Mouse (Mus musculus): ENCODE measurements at regions not wholly inside any gene's neighbourhood (a gene's known extent, or its start where the extent isn't known, plus 50 kb on each side); places are given as distances from the start of the nearest gene placed in this dataset.
"Not testable (repeated sequence)": the region's sequence is repeated elsewhere in the genome, so short reads cannot be mapped to it uniquely, and the experiment has no call there.

DNA sequence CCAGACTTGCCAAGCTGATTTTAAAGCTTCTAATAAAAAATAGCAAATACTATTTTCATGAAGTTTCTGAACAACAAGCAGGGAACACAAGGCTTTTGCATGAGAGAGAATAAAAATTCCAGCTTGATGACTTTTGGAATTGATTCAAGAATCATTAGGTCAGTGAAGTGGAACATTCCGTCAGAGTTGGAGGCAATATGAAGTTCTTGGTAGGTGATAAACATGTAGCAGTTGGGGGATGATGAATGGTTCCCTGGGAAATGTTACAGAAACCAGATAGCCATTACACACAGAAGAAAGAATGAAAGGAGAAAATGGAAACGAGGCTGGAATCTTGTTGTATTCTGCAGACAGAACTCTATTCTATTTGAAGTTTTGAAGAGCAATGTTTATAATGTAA lies 221.8 kb downstream of the Antxr2 start:
- H3K27me3 ChIP-seq (ENCODE audit: control insufficient read depth, insufficient read depth, low read length), result no peaks in the 10 kb centered on the region
- DNase-seq (ENCODE audit: low read depth in 3 of 3, low spot score in 3 of 3), result no peak
- no peaks in the 10 kb centered on the region for H3K4me1 ChIP-seq (replicated peaks; ENCODE audit: control insufficient read depth in 2 of 2, insufficient read depth in 2 of 2, low read length in 1 of 2)
- H3K9ac ChIP-seq (replicated peaks), result no peak overlapping the region
- H3K27ac ChIP-seq, result no peak overlapping the region
- TF ChIP-seq EP300 (IDR thresholded peaks at IDR 0.05; ENCODE audit: low read depth) (no peak), CTCF (IDR thresholded peaks at IDR 0.05; ENCODE audit: low read depth) (no peak)
- H3K4me3 ChIP-seq (ENCODE audit: insufficient read depth in 1 of 2, low read depth in 2 of 2, low read length in 2 of 2), result no peak overlapping the region
- no peak overlapping the region for H3K4me2 ChIP-seq (ENCODE audit: low read depth)
- H3K9me3 ChIP-seq (ENCODE audit: control insufficient read depth, low read length), result no peaks in the 10 kb centered on the region
- no peaks in the 10 kb centered on the region for H3K36me3 ChIP-seq (replicated peaks; ENCODE audit: control insufficient read depth, insufficient read depth, low read depth)
- 49% methylated on average over 2 of the region's 2 CpGs for WGBS (ENCODE audit: insufficient replicate concordance)
- ATAC-seq (ENCODE audit: insufficient read depth), result no peak

DNA sequence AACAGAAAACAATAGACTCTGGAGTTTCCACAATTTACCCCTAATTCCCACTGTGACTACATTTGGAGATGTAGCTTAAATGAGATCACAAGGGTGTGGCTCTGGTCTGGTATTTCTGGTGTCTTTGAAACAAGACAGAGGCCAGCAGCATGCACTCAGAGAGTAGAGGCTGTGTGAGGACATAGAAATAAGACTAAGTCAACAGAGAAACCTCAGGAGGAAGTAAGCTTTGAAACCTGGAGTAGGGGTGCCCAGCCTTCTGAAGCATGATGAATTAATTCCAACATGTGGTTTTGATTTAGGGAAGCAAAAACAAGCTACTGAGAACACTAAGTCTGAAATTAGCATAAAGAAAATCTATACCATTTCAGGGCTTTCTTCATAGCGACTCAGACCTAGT lies 223.7 kb downstream of the Antxr2 start:
- H3K27me3 ChIP-seq (ENCODE audit: control insufficient read depth, insufficient read depth, low read length), result no peaks in the 10 kb centered on the region
- H3K4me2 ChIP-seq (ENCODE audit: low read depth), result no peak overlapping the region
- no peak for DNase-seq (ENCODE audit: low read depth in 3 of 3, low spot score in 3 of 3)
- H3K4me3 ChIP-seq (ENCODE audit: insufficient read depth in 1 of 2, low read depth in 2 of 2, low read length in 2 of 2), result no peak overlapping the region
- 54% methylated on average over 1 of the region's 1 CpGs for WGBS (ENCODE audit: insufficient replicate concordance)
- no peaks in the 10 kb centered on the region for H3K36me3 ChIP-seq (replicated peaks; ENCODE audit: control insufficient read depth, insufficient read depth, low read depth)
- H3K9ac ChIP-seq (replicated peaks), result no peak overlapping the region
- TF ChIP-seq EP300 (IDR thresholded peaks at IDR 0.05; ENCODE audit: low read depth), result no peak
- no peaks in the 10 kb centered on the region for H3K4me1 ChIP-seq (replicated peaks; ENCODE audit: control insufficient read depth in 2 of 2, insufficient read depth in 2 of 2, low read length in 1 of 2)
- ATAC-seq (ENCODE audit: insufficient read depth), result no peak
- H3K27ac ChIP-seq, result no peak overlapping the region
- no peaks in the 10 kb centered on the region for H3K9me3 ChIP-seq (ENCODE audit: control insufficient read depth, low read length)

DNA sequence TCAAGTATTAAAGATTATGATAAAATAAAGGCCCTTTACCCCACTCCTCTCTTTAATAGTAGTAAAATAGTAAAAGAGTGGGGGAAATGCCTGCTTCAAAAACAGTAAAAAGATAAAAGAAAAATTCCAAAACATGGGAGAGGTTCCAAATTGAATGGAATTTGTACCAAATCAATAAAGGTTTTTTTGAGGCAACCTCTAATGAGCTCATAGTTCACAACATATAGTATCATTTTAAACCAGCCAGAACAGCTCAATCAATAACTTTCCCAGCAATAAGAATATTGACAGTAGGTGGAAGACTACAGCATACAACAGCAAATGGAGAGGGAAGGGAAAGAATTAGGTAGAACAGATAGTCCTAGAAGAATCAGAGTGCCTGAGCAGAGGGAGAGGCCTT lies 224.1 kb downstream of the Antxr2 start:
- ATAC-seq (ENCODE audit: insufficient read depth) (no peak), DNase-seq (ENCODE audit: low read depth in 3 of 3, low spot score in 3 of 3) (no peak)
- H3K27me3 ChIP-seq (ENCODE audit: control insufficient read depth, insufficient read depth, low read length), result no peaks in the 10 kb centered on the region
- no peak overlapping the region for H3K9ac ChIP-seq (replicated peaks)
- no peaks in the 10 kb centered on the region for H3K9me3 ChIP-seq (ENCODE audit: control insufficient read depth, low read length)
- H3K27ac ChIP-seq, result no peak overlapping the region
- no peaks in the 10 kb centered on the region for H3K4me1 ChIP-seq (replicated peaks; ENCODE audit: control insufficient read depth in 2 of 2, insufficient read depth in 2 of 2, low read length in 1 of 2)
- H3K36me3 ChIP-seq (replicated peaks; ENCODE audit: control insufficient read depth, insufficient read depth, low read depth), result no peaks in the 10 kb centered on the region
- no peak overlapping the region for H3K4me3 ChIP-seq (ENCODE audit: insufficient read depth in 1 of 2, low read depth in 2 of 2, low read length in 2 of 2)
- no peak overlapping the region for H3K4me2 ChIP-seq (ENCODE audit: low read depth)
- TF ChIP-seq CTCF (IDR thresholded peaks at IDR 0.05; ENCODE audit: low read depth) (no peak), EP300 (IDR thresholded peaks at IDR 0.05; ENCODE audit: low read depth) (no peak)

GRCm38 (mm10) chr5:97800017-97800416 lies 230.8 kb downstream of the Antxr2 start:
- no peaks in the 10 kb centered on the region for H3K27me3 ChIP-seq (ENCODE audit: control insufficient read depth, insufficient read depth, low read length)
- no peak overlapping the region for H3K4me3 ChIP-seq (ENCODE audit: insufficient read depth in 1 of 2, low read depth in 2 of 2, low read length in 2 of 2)
- no peak overlapping the region for H3K9ac ChIP-seq (replicated peaks)
- no peak for ATAC-seq (ENCODE audit: insufficient read depth)
- DNase-seq (ENCODE audit: low read depth in 3 of 3, low spot score in 3 of 3), result no peak
- H3K36me3 ChIP-seq (replicated peaks; ENCODE audit: control insufficient read depth, insufficient read depth, low read depth), result no peaks in the 10 kb centered on the region
- 29% methylated on average over 3 of the region's 3 CpGs for WGBS (ENCODE audit: insufficient replicate concordance)
- H3K4me1 ChIP-seq (replicated peaks; ENCODE audit: control insufficient read depth in 2 of 2, insufficient read depth in 2 of 2, low read length in 1 of 2), result no peaks in the 10 kb centered on the region
- no peak overlapping the region for H3K27ac ChIP-seq
- no peak overlapping the region for H3K4me2 ChIP-seq (ENCODE audit: low read depth)
- no peak for TF ChIP-seq EP300 (IDR thresholded peaks at IDR 0.05; ENCODE audit: low read depth)
- TF ChIP-seq CTCF (IDR thresholded peaks at IDR 0.05; ENCODE audit: low read depth), result no peak
- no peaks in the 10 kb centered on the region for H3K9me3 ChIP-seq (ENCODE audit: control insufficient read depth, low read length)

DNA sequence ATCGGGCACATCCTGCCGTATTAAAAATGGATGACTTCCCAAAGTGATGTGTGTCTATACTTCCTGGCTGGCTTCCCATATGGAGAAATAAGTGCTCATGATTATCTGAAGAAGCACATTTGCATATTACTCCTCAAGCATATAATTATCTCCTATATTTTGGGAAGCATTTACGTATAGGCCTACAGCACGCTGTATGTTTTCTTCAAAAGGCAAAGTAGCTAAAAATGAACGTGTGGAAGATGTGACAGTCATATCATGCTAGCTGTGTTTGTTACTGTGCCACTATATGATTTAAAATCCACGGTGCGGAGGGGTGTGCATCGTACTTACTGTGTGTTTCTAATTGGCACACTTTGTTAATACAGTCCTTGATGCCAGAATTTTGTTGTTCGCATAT lies 242.7 kb downstream of the Antxr2 start:
- H3K4me1 ChIP-seq (replicated peaks; ENCODE audit: control insufficient read depth in 2 of 2, insufficient read depth in 2 of 2, low read length in 1 of 2), result no peaks in the 10 kb centered on the region
- TF ChIP-seq EP300 (IDR thresholded peaks at IDR 0.05; ENCODE audit: low read depth) (no peak), CTCF (IDR thresholded peaks at IDR 0.05; ENCODE audit: low read depth) (no peak)
- no peak for ATAC-seq (ENCODE audit: insufficient read depth)
- no peak overlapping the region for H3K4me3 ChIP-seq (ENCODE audit: insufficient read depth in 1 of 2, low read depth in 2 of 2, low read length in 2 of 2)
- H3K36me3 ChIP-seq (replicated peaks; ENCODE audit: control insufficient read depth, insufficient read depth, low read depth), result no peaks in the 10 kb centered on the region
- no peak overlapping the region for H3K27ac ChIP-seq
- 71% methylated on average over 9 of the region's 9 CpGs for whole genome bisulfite sequencing (ENCODE audit: insufficient replicate concordance)
- no peaks in the 10 kb centered on the region for H3K27me3 ChIP-seq (ENCODE audit: control insufficient read depth, insufficient read depth, low read length)
- H3K9me3 ChIP-seq (ENCODE audit: control insufficient read depth, low read length), result no peaks in the 10 kb centered on the region
- H3K4me2 ChIP-seq (ENCODE audit: low read depth), result no peak overlapping the region
- H3K9ac ChIP-seq (replicated peaks), result no peak overlapping the region
- DNase-seq (ENCODE audit: low read depth in 3 of 3, low spot score in 3 of 3), result no peak

DNA sequence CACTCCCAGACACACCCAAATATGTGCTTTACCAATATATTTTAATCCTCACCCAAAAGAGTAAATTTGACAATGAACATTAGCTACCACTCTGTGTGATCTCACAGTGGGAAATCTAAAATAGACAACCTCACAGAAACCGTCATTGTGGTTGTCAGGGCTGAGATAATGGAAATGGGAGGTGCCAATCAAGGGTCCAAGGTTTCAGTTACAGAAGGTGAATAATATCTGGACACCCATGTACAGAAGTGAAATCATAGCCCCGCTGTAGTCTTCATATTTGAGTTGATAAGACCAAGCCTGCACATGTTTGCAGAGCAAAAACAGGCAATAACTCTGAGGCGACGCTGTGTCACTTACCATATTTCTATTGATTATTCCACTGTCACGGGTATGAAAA lies 243.8 kb downstream of the Antxr2 start:
- no peak overlapping the region for H3K4me2 ChIP-seq (ENCODE audit: low read depth)
- no peak overlapping the region for H3K27ac ChIP-seq
- H3K36me3 ChIP-seq (replicated peaks; ENCODE audit: control insufficient read depth, insufficient read depth, low read depth), result no peaks in the 10 kb centered on the region
- H3K9me3 ChIP-seq (ENCODE audit: control insufficient read depth, low read length), result no peaks in the 10 kb centered on the region
- 60% methylated on average over 5 of the region's 5 CpGs for WGBS (ENCODE audit: insufficient replicate concordance)
- DNase-seq (ENCODE audit: low read depth in 3 of 3, low spot score in 3 of 3) (no peak), ATAC-seq (ENCODE audit: insufficient read depth) (no peak)
- H3K4me1 ChIP-seq (replicated peaks; ENCODE audit: control insufficient read depth in 2 of 2, insufficient read depth in 2 of 2, low read length in 1 of 2), result no peaks in the 10 kb centered on the region
- no peak overlapping the region for H3K9ac ChIP-seq (replicated peaks)
- no peaks in the 10 kb centered on the region for H3K27me3 ChIP-seq (ENCODE audit: control insufficient read depth, insufficient read depth, low read length)
- no peak overlapping the region for H3K4me3 ChIP-seq (ENCODE audit: insufficient read depth in 1 of 2, low read depth in 2 of 2, low read length in 2 of 2)
- TF ChIP-seq CTCF (IDR thresholded peaks at IDR 0.05; ENCODE audit: low read depth) (no peak), EP300 (IDR thresholded peaks at IDR 0.05; ENCODE audit: low read depth) (no peak)

GRCm38 (mm10) chr5:97775100-97775499 lies 255.7 kb downstream of the Antxr2 start:
- not testable (repeated sequence) for H3K27ac ChIP-seq; H3K4me3 ChIP-seq (ENCODE audit: insufficient read depth in 1 of 2, low read depth in 2 of 2, low read length in 2 of 2); H3K4me1 ChIP-seq (replicated peaks; ENCODE audit: control insufficient read depth in 2 of 2, insufficient read depth in 2 of 2, low read length in 1 of 2); H3K36me3 ChIP-seq (replicated peaks; ENCODE audit: control insufficient read depth, insufficient read depth, low read depth); H3K9ac ChIP-seq (replicated peaks); ATAC-seq (ENCODE audit: insufficient read depth); H3K9me3 ChIP-seq (ENCODE audit: control insufficient read depth, low read length); H3K27me3 ChIP-seq (ENCODE audit: control insufficient read depth, insufficient read depth, low read length); DNase-seq (ENCODE audit: low read depth in 3 of 3, low spot score in 3 of 3); H3K4me2 ChIP-seq (ENCODE audit: low read depth)
- WGBS (ENCODE audit: insufficient replicate concordance), result 64% methylated on average over 3 of the region's 3 CpGs

DNA sequence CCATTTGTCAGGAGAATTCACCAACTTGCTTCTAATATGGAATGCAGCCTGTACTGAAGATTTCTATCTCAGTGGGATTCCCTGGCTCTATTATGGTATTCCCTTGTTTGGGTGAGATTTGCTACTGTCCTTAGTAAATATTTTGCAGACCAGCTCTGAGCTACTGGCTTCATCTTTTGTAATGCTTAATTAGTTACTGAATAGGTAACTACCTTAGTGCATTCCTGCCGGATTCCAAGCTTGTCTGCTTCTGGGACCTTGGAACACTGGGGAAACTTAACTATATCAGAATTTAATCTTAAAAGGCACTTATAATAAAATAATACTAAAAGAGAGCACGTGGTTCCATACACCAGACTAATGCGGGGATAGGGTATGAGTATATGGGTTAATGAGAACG lies 257.4 kb downstream of the Antxr2 start:
- H3K27ac ChIP-seq; H3K36me3 ChIP-seq (replicated peaks; ENCODE audit: control insufficient read depth, insufficient read depth, low read depth); H3K4me3 ChIP-seq (ENCODE audit: insufficient read depth in 1 of 2, low read depth in 2 of 2, low read length in 2 of 2); H3K9ac ChIP-seq (replicated peaks); ATAC-seq (ENCODE audit: insufficient read depth); DNase-seq (ENCODE audit: low read depth in 3 of 3, low spot score in 3 of 3); H3K4me1 ChIP-seq (replicated peaks; ENCODE audit: control insufficient read depth in 2 of 2, insufficient read depth in 2 of 2, low read length in 1 of 2); H3K27me3 ChIP-seq (ENCODE audit: control insufficient read depth, insufficient read depth, low read length); H3K9me3 ChIP-seq (ENCODE audit: control insufficient read depth, low read length); H3K4me2 ChIP-seq (ENCODE audit: low read depth): not testable (repeated sequence)
- WGBS (ENCODE audit: insufficient replicate concordance), result 60% methylated on average over 4 of the region's 4 CpGs

Data from liver, embryonic 14.5 days (tissue).